Mouse (Mus musculus) hindbrain, embryonic 16.5 days (tissue): Measurements from ENCODE around the gene N4bp1. TPM values are rescaled to one million over a fixed set of nuclear protein-coding genes. Genes with fewer than 3 reads are reported as not detected.

ENCODE experiments used
- ATAC-seq: fragments of 200-750 bp; cut with Nextera tagmentation; 2 replicates; pipeline ENCODE4 v1.8.0; 2017; ENCODE audit warnings: moderate TSS enrichment, moderate library complexity
- H3K27ac ChIP-seq: fragments of 300-500 bp; sonication (generic); 2 replicates; pipeline ENCODE4 v1.5.1; 2014; ENCODE audit warnings: low read depth, mild to moderate bottlenecking, control low read depth, low read length, moderate library complexity
- H3K27me3 ChIP-seq: fragments of 300-500 bp; sonication (generic); replicated peaks from 2 replicates; pipeline ENCODE4 v1.6.1; 2014; ENCODE audit warnings: low read length; ENCODE audit not compliant: control insufficient read depth, insufficient read depth
- H3K36me3 ChIP-seq: fragments of 300-500 bp; sonication (generic); 2 replicates; pipeline ENCODE4 v1.6.1; 2014; ENCODE audit warnings: mild to moderate bottlenecking, low read length, moderate library complexity, mixed read lengths; ENCODE audit not compliant: control insufficient read depth, insufficient read depth
- H3K4me1 ChIP-seq: fragments of 300-500 bp; sonication (generic); 2 replicates; pipeline ENCODE4 v1.6.1; 2014; ENCODE audit warnings: low read depth, low read length; ENCODE audit not compliant: control insufficient read depth, insufficient read depth
- H3K4me2 ChIP-seq: fragments of 300-500 bp; sonication (generic); 2 replicates; pipeline ENCODE4 v1.6.1; 2014; ENCODE audit warnings: mild to moderate bottlenecking, low read length, control low read depth, moderate library complexity
- H3K4me3 ChIP-seq: fragments of 300-500 bp; sonication (generic); 2 replicates; pipeline ENCODE4 v1.5.1; 2014; ENCODE audit warnings: mild to moderate bottlenecking, low read length, control low read depth, moderate library complexity
- H3K9ac ChIP-seq: fragments of 300-500 bp; sonication (generic); 2 replicates; pipeline ENCODE4 v1.6.1; 2014; ENCODE audit warnings: low read depth, mild to moderate bottlenecking, control low read depth, low read length, moderate library complexity
- H3K9me3 ChIP-seq: fragments of 300-500 bp; sonication (generic); 2 replicates; pipeline ENCODE4 v1.6.1; 2014; ENCODE audit warnings: mild to moderate bottlenecking, low read length, moderate library complexity; ENCODE audit not compliant: control insufficient read depth
- whole genome bisulfite sequencing: fragments of 180-500 bp; shearing (Covaris S2); extraction: QIAGEN DNeasy Blood & Tissue Kit; methylation state at CpG from one replicate; pipeline ENCODE4 v1.1.7; 2014; 5-methylcytosine and 5-hydroxymethylcytosine counted together
- polyA plus RNA-seq: library from polyadenylated mRNA; unstranded; fragments of >200 nt; fragmentation: Nextera tagmentation; extraction: Ambion mirVana; gene quantifications from 2 replicates; pipeline ENCODE4 v1.2.1, GENCODE M21; 2015

The N4bp1 gene
- polyA plus RNA-seq, 1 experiment from 2014 or later, result 7.7 TPM

GRCm38 (mm10) chr8:86825674-86826448, 59.2 kb downstream of the N4bp1 start:
- Histone ChIP-seq H3K36me3 (no peaks in the 10 kb centered on the region), H3K27ac (no peak overlapping the region), H3K4me2 (no peak overlapping the region), H3K27me3 (no peaks in the 10 kb centered on the region), H3K4me1 (no peaks in the 10 kb centered on the region), H3K9ac (no peak overlapping the region), H3K4me3 (no peak overlapping the region), H3K9me3 (no peaks in the 10 kb centered on the region)
- WGBS, result 84% methylated on average over 9 of the region's 9 CpGs
- ATAC-seq, result no peak

- H3K36me3 ChIP-seq, result no peaks in the 10 kb centered on the region
- no peak for ATAC-seq
- H3K4me1 ChIP-seq, result 0 out of 2 replicates have a peak, but pooled peaks cover 2% of the 10 kb centered on the region
Measured at GRCm38 (mm10) chr8:86824735-86825134, 60.3 kb downstream of the N4bp1 start.

GRCm38 (mm10) chr8:86820756-86821201, 64.3 kb downstream of the N4bp1 start:
- H3K36me3 ChIP-seq, result no peaks in the 10 kb centered on the region
- no peaks in the 10 kb centered on the region for H3K9me3 ChIP-seq
- 0 out of 2 replicates have a peak, but pooled peaks cover 2% of the 10 kb centered on the region for H3K4me1 ChIP-seq
- 5% methylated on average over 3 of the region's 3 CpGs for WGBS
- ATAC-seq, result no peak
- H3K9ac ChIP-seq, result no peak overlapping the region
- H3K27ac ChIP-seq, result no peak overlapping the region
- H3K4me3 ChIP-seq, result no peak overlapping the region
- no peak overlapping the region for H3K4me2 ChIP-seq
- no peaks in the 10 kb centered on the region for H3K27me3 ChIP-seq

More at GRCm38 (mm10) chr8:86824735-86825134, 60.3 kb downstream of the N4bp1 start:
- WGBS, result 15% methylated on average over 4 of the region's 4 CpGs
- Histone ChIP-seq H3K27me3 (no peaks in the 10 kb centered on the region), H3K27ac (no peak overlapping the region), H3K9ac (no peak overlapping the region), H3K4me3 (no peak overlapping the region), H3K4me2 (no peak overlapping the region), H3K9me3 (no peaks in the 10 kb centered on the region)

- no peaks in the 10 kb centered on the region for H3K9me3 ChIP-seq
- WGBS, result 71% methylated on average over 2 of the region's 2 CpGs
- H3K9ac ChIP-seq, result no peak overlapping the region
- no peak overlapping the region for H3K4me2 ChIP-seq
- no peak overlapping the region for H3K27ac ChIP-seq
- no peak overlapping the region for H3K4me3 ChIP-seq
- no peaks in the 10 kb centered on the region for H3K36me3 ChIP-seq
- ATAC-seq, result no peak
- 0 out of 2 replicates have a peak, but pooled peaks cover 2% of the 10 kb centered on the region for H3K4me1 ChIP-seq
- H3K27me3 ChIP-seq, result no peaks in the 10 kb centered on the region
Measured at GRCm38 (mm10) chr8:86820186-86820755, 64.8 kb downstream of the N4bp1 start.

GRCm38 (mm10) chr8:86819426-86819825, 65.6 kb downstream of the N4bp1 start:
- no peaks in the 10 kb centered on the region for H3K36me3 ChIP-seq
- H3K27me3 ChIP-seq, result no peaks in the 10 kb centered on the region
- no peak overlapping the region for H3K27ac ChIP-seq
- no peak overlapping the region for H3K4me2 ChIP-seq
- no peak for ATAC-seq
- H3K4me1 ChIP-seq, result 0 out of 2 replicates have a peak, but pooled peaks cover 2% of the 10 kb centered on the region
- no peak overlapping the region for H3K9ac ChIP-seq
- H3K4me3 ChIP-seq, result no peak overlapping the region
- H3K9me3 ChIP-seq, result no peaks in the 10 kb centered on the region
- WGBS, result 55% methylated on average over 6 of the region's 6 CpGs

GRCm38 (mm10) chr8:86808990-86809960, 75.8 kb downstream of the N4bp1 start:
- H3K36me3 ChIP-seq, result no peaks in the 10 kb centered on the region
- no peaks in the 10 kb centered on the region for H3K4me1 ChIP-seq
- ATAC-seq, result no peak
- H3K9me3 ChIP-seq, result no peaks in the 10 kb centered on the region
- H3K27ac ChIP-seq, result no peak overlapping the region
- H3K27me3 ChIP-seq, result no peaks in the 10 kb centered on the region
- H3K9ac ChIP-seq, result no peak overlapping the region
- H3K4me2 ChIP-seq, result no peak overlapping the region
- WGBS, result 91% methylated on average over 15 of the region's 15 CpGs
- H3K4me3 ChIP-seq, result no peak overlapping the region

GRCm38 (mm10) chr8:86808239-86808638, 76.8 kb downstream of the N4bp1 start:
- Histone ChIP-seq H3K27me3 (no peaks in the 10 kb centered on the region), H3K4me2 (no peak overlapping the region), H3K4me3 (no peak overlapping the region), H3K9ac (no peak overlapping the region), H3K4me1 (no peaks in the 10 kb centered on the region), H3K9me3 (no peaks in the 10 kb centered on the region), H3K27ac (no peak overlapping the region), H3K36me3 (no peaks in the 10 kb centered on the region)
- 75% methylated on average over 5 of the region's 5 CpGs for WGBS
- no peak for ATAC-seq

- H3K4me1 ChIP-seq, result no peaks in the 10 kb centered on the region
- H3K27me3 ChIP-seq, result no peaks in the 10 kb centered on the region
- no peak for ATAC-seq
- H3K27ac ChIP-seq, result no peak overlapping the region
- WGBS, result 52% methylated on average over 6 of the region's 6 CpGs
- no peaks in the 10 kb centered on the region for H3K9me3 ChIP-seq
- H3K4me2 ChIP-seq, result no peak overlapping the region
- H3K36me3 ChIP-seq, result no peaks in the 10 kb centered on the region
- H3K9ac ChIP-seq, result no peak overlapping the region
- H3K4me3 ChIP-seq, result no peak overlapping the region
Measured at GRCm38 (mm10) chr8:86801988-86802387, 83.1 kb downstream of the N4bp1 start.
